Mouse (Mus musculus) liver, postnatal 0 days (tissue): ENCODE measurements around the gene Clcnkb. TPM values are rescaled to one million over a fixed set of nuclear protein-coding genes. Genes with fewer than 3 reads are reported as not detected.
A peak's percentile ranks its signal among the peaks of the same experiment; 100 is the strongest.

Experiments
- ATAC-seq: fragments of 200-750 bp; cut with Nextera tagmentation; 2 replicates; pipeline ENCODE4 v1.8.0; 2017; ENCODE audit warnings: mild to moderate bottlenecking, moderate library complexity
- DNase-seq: peaks from one replicate; pipeline ENCODE4 v3.0.0-alpha.2; 2016
- H3K27ac ChIP-seq: fragments of 300-500 bp; sonication (generic); 2 replicates; pipeline ENCODE4 v1.5.1; 2014; ENCODE audit warnings: antibody characterized with exemption, moderate library complexity, mild to moderate bottlenecking, low read depth
- H3K27me3 ChIP-seq: fragments of 300-500 bp; sonication (generic); 2 replicates; pipeline ENCODE4 v1.6.1; 2014; ENCODE audit warnings: low read length, control low read depth, mixed read lengths; ENCODE audit not compliant: insufficient read depth
- H3K36me3 ChIP-seq: fragments of 300-500 bp; sonication (generic); replicated peaks from 2 replicates; pipeline ENCODE4 v1.6.1; 2014; ENCODE audit warnings: mild to moderate bottlenecking, control low read depth, low read length, moderate library complexity, mixed read lengths; ENCODE audit not compliant: insufficient read depth
- H3K4me1 ChIP-seq: fragments of 300-500 bp; sonication (generic); 2 replicates; pipeline ENCODE4 v1.6.1; 2014; ENCODE audit warnings: antibody characterized with exemption, mild to moderate bottlenecking, control low read depth; ENCODE audit not compliant: insufficient read depth
- H3K4me2 ChIP-seq: fragments of 300-500 bp; sonication (generic); 2 replicates; pipeline ENCODE4 v1.6.1; 2014; ENCODE audit warnings: low read depth, mild to moderate bottlenecking, low read length, moderate library complexity, mixed read lengths
- H3K4me3 ChIP-seq: fragments of 300-500 bp; sonication (generic); 2 replicates; pipeline ENCODE4 v1.5.1; 2014; ENCODE audit warnings: low read depth, low read length
- H3K9ac ChIP-seq: fragments of 300-500 bp; sonication (generic); replicated peaks from 2 replicates; pipeline ENCODE4 v1.6.1; 2014; ENCODE audit warnings: mild to moderate bottlenecking, moderate library complexity
- H3K9me3 ChIP-seq: fragments of 300-500 bp; sonication (generic); 2 replicates; pipeline ENCODE4 v1.6.1; 2016; ENCODE audit warnings: mild to moderate bottlenecking, control low read depth, low read length, mixed read lengths
- CTCF ChIP-seq: sonication (generic); IDR thresholded peaks from 2 replicates; pipeline ENCODE4 v1.5.1; 2016; ENCODE audit warnings: antibody characterized with exemption, low read depth
- EP300 ChIP-seq: IDR thresholded peaks from 2 replicates; pipeline ENCODE4 v1.6.1; 2016; ENCODE audit warnings: antibody characterized with exemption, low read depth, mild to moderate bottlenecking
- WGBS: fragments of 180-500 bp; shearing (Covaris S2); extraction: QIAGEN DNeasy Blood & Tissue Kit; methylation state at CpG from one replicate; pipeline ENCODE4 v1.1.7; 2014; ENCODE audit not compliant: insufficient replicate concordance; 5-methylcytosine and 5-hydroxymethylcytosine counted together
- polyA plus RNA-seq: library from polyadenylated mRNA; unstranded; fragments of >200 nt; fragmentation: Nextera tagmentation; extraction: Ambion mirVana; gene quantifications from 2 replicates; pipeline ENCODE4 v1.2.1, GENCODE M21; 2015

Gene Clcnkb
- polyA plus RNA-seq, 1 experiment from 2014 or later: not detected

DNA sequence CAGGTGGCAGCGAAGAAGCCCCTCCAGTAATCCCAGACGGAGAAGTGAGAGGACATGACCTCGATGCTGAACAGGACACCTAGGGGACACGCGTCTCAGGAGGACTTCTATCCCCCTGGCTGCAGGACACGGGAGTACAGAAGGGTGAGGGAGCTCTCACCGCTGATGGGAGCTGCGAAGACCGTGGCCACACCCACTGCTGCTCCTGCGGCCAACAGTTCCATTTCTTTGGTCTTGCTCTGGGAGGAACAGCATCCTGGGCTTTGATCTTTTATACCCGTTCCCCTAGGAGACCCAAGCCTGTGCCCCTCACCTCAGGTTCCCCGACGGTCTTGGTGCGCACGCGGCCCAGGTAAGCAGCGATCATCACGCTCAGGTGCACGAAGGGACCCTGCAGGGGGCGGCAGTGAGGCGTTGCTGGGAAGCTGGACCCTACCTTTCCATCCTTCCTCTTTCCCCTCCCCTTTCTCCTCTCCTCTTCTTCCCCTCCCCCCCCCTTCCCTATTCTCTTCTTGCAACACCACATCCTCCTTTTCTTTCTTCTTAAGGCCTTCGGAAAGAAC is 4.3 kb downstream of the Clcnkb start:
- ATAC-seq: no peak

DNA sequence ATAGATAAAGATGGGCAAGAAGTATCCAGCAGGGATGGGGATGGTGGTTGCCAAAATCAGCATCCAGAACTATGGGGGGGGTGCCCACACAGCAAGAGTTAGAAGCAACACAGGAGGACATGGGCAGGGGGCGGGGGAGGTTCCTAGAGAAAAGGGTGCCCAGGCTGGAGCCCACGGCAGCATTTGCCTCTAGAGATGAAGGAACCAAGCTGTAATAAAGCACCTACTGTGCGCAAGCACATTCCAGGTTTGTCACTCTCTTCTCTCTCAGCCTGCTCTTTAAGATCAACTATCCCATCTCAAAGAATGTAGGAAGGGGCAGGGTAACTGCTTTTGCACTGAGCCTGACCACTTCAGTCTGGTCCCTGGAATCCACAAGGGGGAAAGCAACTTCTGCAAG is 7.2 kb downstream of the Clcnkb start:
- no peak overlapping the region for H3K4me3 ChIP-seq
- TF ChIP-seq EP300: no peak
- TF ChIP-seq CTCF: no peak
- H3K9ac ChIP-seq: no peak overlapping the region
- no peaks in the 10 kb centered on the region for H3K36me3 ChIP-seq
- H3K4me2 ChIP-seq: no peak overlapping the region
- ATAC-seq (no peak), DNase-seq (no peak)
- WGBS: 76% methylated on average over 3 of the region's 3 CpGs
- H3K27me3 ChIP-seq: 0 out of 2 replicates have a peak, but pooled peaks cover 7% of the 10 kb centered on the region
- H3K27ac ChIP-seq: no peak overlapping the region
- no peaks in the 10 kb centered on the region for H3K4me1 ChIP-seq
- H3K9me3 ChIP-seq: no peaks in the 10 kb centered on the region

More for the DNA sequence above, 4.3 kb downstream of the Clcnkb start:
- Histone ChIP-seq H3K27me3 (no peaks in the 10 kb centered on the region), H3K4me1 (no peaks in the 10 kb centered on the region), H3K4me2 (no peak overlapping the region), H3K4me3 (no peak overlapping the region), H3K9me3 (no peaks in the 10 kb centered on the region), H3K36me3 (no peaks in the 10 kb centered on the region), H3K9ac (no peak overlapping the region), H3K27ac (no peak overlapping the region)
- WGBS: 26% methylated on average over 22 of the region's 22 CpGs
- DNase-seq: no peak
- TF ChIP-seq CTCF: peak; percentile 40
- TF ChIP-seq EP300: no peak

GRCm38 (mm10) chr4:141406516-141407299 is 9.1 kb downstream of the Clcnkb start:
- no peak for TF ChIP-seq EP300
- peak; percentile 80 for TF ChIP-seq CTCF
- no peak overlapping the region for H3K27ac ChIP-seq
- no peaks in the 10 kb centered on the region for H3K36me3 ChIP-seq
- H3K4me1 ChIP-seq: no peaks in the 10 kb centered on the region
- no peaks in the 10 kb centered on the region for H3K9me3 ChIP-seq
- H3K4me2 ChIP-seq: no peak overlapping the region
- ATAC-seq: no peak
- WGBS: 42% methylated on average over 14 of the region's 14 CpGs
- H3K4me3 ChIP-seq: no peak overlapping the region
- 0 out of 2 replicates have a peak, but pooled peaks cover 7% of the 10 kb centered on the region for H3K27me3 ChIP-seq
- peak; percentile 62 for DNase-seq
- no peak overlapping the region for H3K9ac ChIP-seq

GRCm38 (mm10) chr4:141405314-141405622 is 10.5 kb downstream of the Clcnkb start:
- Histone ChIP-seq H3K27ac (no peak overlapping the region), H3K36me3 (no peaks in the 10 kb centered on the region), H3K4me3 (no peak overlapping the region), H3K27me3 (0 out of 2 replicates have a peak, but pooled peaks cover 7% of the 10 kb centered on the region), H3K4me2 (no peak overlapping the region), H3K4me1 (no peaks in the 10 kb centered on the region), H3K9me3 (no peaks in the 10 kb centered on the region), H3K9ac (no peak overlapping the region)
- ATAC-seq (no peak), DNase-seq (no peak)
- WGBS: 81% methylated on average over 3 of the region's 3 CpGs
- TF ChIP-seq CTCF (no peak), EP300 (no peak)

- WGBS: 12% methylated on average over 15 of the region's 15 CpGs
- 0 out of 2 replicates have a peak, but pooled peaks cover 7% of the 10 kb centered on the region for H3K27me3 ChIP-seq
- no peak overlapping the region for H3K4me3 ChIP-seq
- H3K9ac ChIP-seq: no peak overlapping the region
- DNase-seq (peak; percentile 87), ATAC-seq (peak; percentile 78)
- no peaks in the 10 kb centered on the region for H3K36me3 ChIP-seq
- H3K4me2 ChIP-seq: no peak overlapping the region
- no peaks in the 10 kb centered on the region for H3K9me3 ChIP-seq
- no peak overlapping the region for H3K27ac ChIP-seq
- TF ChIP-seq CTCF (peak; percentile 98), EP300 (no peak)
- no peaks in the 10 kb centered on the region for H3K4me1 ChIP-seq
These were observed 11.1 kb downstream of the Clcnkb start for GRCm38 (mm10) chr4:141404518-141405313.

DNA sequence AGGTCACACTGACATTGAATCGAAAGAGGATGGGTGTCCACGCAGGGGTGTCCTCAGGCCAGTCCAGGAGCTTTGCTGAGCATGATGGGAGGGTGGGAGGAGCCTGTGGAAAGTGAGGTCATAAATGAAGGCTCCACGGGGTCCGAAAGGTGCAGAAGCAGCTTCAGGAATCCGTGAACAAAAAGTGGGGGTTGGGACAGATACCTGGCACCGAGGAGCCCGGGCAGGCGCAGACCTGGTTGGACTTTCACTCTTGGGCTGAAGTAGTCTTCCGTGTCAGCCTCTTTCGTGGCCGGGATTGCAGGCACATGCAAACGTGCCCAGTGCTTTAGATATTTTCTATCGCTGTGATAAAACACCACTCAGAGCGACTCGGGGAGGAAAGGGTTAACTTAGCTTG is 15.6 kb downstream of the Clcnkb start:
- H3K9ac ChIP-seq: no peak overlapping the region
- no peaks in the 10 kb centered on the region for H3K9me3 ChIP-seq
- no peaks in the 10 kb centered on the region for H3K36me3 ChIP-seq
- H3K4me3 ChIP-seq: no peak overlapping the region
- DNase-seq (no peak), ATAC-seq (no peak)
- H3K4me1 ChIP-seq: no peaks in the 10 kb centered on the region
- 81% methylated on average over 15 of the region's 15 CpGs for WGBS
- no peak overlapping the region for H3K4me2 ChIP-seq
- 0 out of 2 replicates have a peak, but pooled peaks cover 7% of the 10 kb centered on the region for H3K27me3 ChIP-seq
- TF ChIP-seq CTCF (no peak), EP300 (no peak)
- no peak overlapping the region for H3K27ac ChIP-seq
